Mouse (Mus musculus) neural tube, embryonic 11.5 days (tissue): ENCODE results near the gene Ccdc194. TPM values are rescaled to one million over a fixed set of nuclear protein-coding genes. Genes with fewer than 3 reads are reported as not detected.
"Not testable (repeated sequence)": the region's sequence is repeated elsewhere in the genome, so short reads cannot be mapped to it uniquely, and the experiment has no call there.

Source experiments
- ATAC-seq: fragments of 200-750 bp; cut with Nextera tagmentation; 2 replicates; pipeline ENCODE4 v1.8.0; 2017; ENCODE audit warnings: moderate number of reproducible peaks, mild to moderate bottlenecking, moderate TSS enrichment, moderate library complexity; ENCODE audit not compliant: insufficient read depth, low FRiP score, low TSS enrichment
- DNase-seq: peaks from one replicate; pipeline ENCODE4 v3.0.0-alpha.2; 2015; ENCODE audit warnings: low spot score
- H3K27ac ChIP-seq: fragments of 300-500 bp; sonication (generic); 2 replicates; pipeline ENCODE4 v1.5.1; 2014; ENCODE audit warnings: low read depth, mild to moderate bottlenecking, low read length
- H3K27me3 ChIP-seq: fragments of 300-500 bp; sonication (generic); 2 replicates; pipeline ENCODE4 v1.6.1; 2014; ENCODE audit warnings: mild to moderate bottlenecking, low read length, mixed read lengths; ENCODE audit not compliant: control insufficient read depth, insufficient read depth
- H3K36me3 ChIP-seq: fragments of 300-500 bp; sonication (generic); 2 replicates; pipeline ENCODE4 v1.6.1; 2014; ENCODE audit warnings: mild to moderate bottlenecking, low read length, moderate library complexity, mixed read lengths; ENCODE audit not compliant: control insufficient read depth, insufficient read depth
- H3K4me1 ChIP-seq: fragments of 300-500 bp; sonication (generic); 2 replicates; pipeline ENCODE4 v1.6.1; 2014; ENCODE audit warnings: low read length, mixed read lengths; ENCODE audit not compliant: control insufficient read depth, insufficient read depth
- H3K4me2 ChIP-seq: fragments of 300-500 bp; sonication (generic); 2 replicates; pipeline ENCODE4 v1.6.1; 2014; ENCODE audit warnings: low read depth, mild to moderate bottlenecking, moderate library complexity
- H3K4me3 ChIP-seq: fragments of 300-500 bp; sonication (generic); 2 replicates; pipeline ENCODE4 v1.5.1; 2014; ENCODE audit warnings: low read depth, low read length
- H3K9ac ChIP-seq: fragments of 300-500 bp; sonication (generic); 2 replicates; pipeline ENCODE4 v1.6.1; 2014; ENCODE audit warnings: mild to moderate bottlenecking, low read length
- H3K9me3 ChIP-seq: fragments of 300-500 bp; sonication (generic); 2 replicates; pipeline ENCODE4 v1.6.1; 2016; ENCODE audit warnings: low read length; ENCODE audit not compliant: control insufficient read depth
- WGBS: fragments of 180-500 bp; shearing (Covaris S2); extraction: QIAGEN DNeasy Blood & Tissue Kit; methylation state at CpG from one replicate; pipeline ENCODE4 v1.1.7; 2014; 5-methylcytosine and 5-hydroxymethylcytosine counted together
- polyA plus RNA-seq: library from polyadenylated mRNA; unstranded; fragments of >200 nt; fragmentation: Nextera tagmentation; extraction: Ambion mirVana; gene quantifications from 2 replicates; pipeline ENCODE4 v1.2.1, GENCODE M21; 2014

The Ccdc194 gene
- polyA plus RNA-seq, 1 experiment from 2014 or later: 0.16 TPM

DNA sequence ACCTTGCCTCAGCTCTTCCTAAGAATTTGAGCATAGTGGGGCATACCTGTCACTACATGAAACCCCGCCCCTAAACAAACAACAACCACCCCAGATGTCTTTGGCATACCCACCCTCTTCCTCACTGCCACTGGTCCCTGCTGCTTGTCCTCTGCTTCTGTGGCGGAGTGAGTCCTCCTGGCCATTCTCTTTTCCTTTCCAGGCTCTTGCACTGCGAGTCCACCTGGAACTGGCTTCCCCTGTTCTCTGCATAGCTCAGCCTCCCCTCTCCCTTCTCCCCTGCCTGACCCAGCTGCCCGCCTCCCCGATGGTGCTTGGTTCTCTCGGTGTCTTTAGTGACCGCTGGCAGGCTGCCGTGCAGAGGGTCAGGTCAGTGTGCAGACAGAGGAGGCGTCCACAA, 18.2 kb upstream of the Ccdc194 start:
- ATAC-seq: peak; percentile 1; the same call in 1 of the 2 replicates
- H3K27me3 ChIP-seq: no peaks in the 10 kb centered on the region
- peaks cover 5% of the 10 kb centered on the region; the same call in 1 of the 2 replicates for H3K4me1 ChIP-seq
- peaks cover 5% of the 10 kb centered on the region for H3K36me3 ChIP-seq
- H3K9ac ChIP-seq: no peak overlapping the region
- H3K9me3 ChIP-seq: no peaks in the 10 kb centered on the region
- DNase-seq: no peak
- WGBS: 92% methylated on average over 9 of the region's 9 CpGs
- peak overlapping the region; percentile 81 for H3K4me2 ChIP-seq
- H3K4me3 ChIP-seq: no peak overlapping the region
- H3K27ac ChIP-seq: no peak overlapping the region

- peak within 1 kb of the TSS; percentile 81 for H3K4me2 ChIP-seq
- H3K4me1 ChIP-seq: peaks cover 5% of the 10 kb centered on the region; the same call in 1 of the 2 replicates
- ATAC-seq: peak; percentile 91
- WGBS: under 1% methylated on average over 51 of the region's 55 CpGs
- no peaks in the 10 kb centered on the region for H3K9me3 ChIP-seq
- DNase-seq: peak; percentile 95
- H3K36me3 ChIP-seq: peaks cover 3% of the 10 kb centered on the region; the same call in 1 of the 2 replicates
- H3K27me3 ChIP-seq: no peaks in the 10 kb centered on the region; the same call in 1 of the 2 replicates
- H3K27ac ChIP-seq: no peak within 1 kb of the TSS
- peak within 1 kb of the TSS; percentile 78 for H3K4me3 ChIP-seq
- peak within 1 kb of the TSS; percentile 69 for H3K9ac ChIP-seq
Observed at GRCm38 (mm10) chr8:71542632-71543343, 17.3 kb upstream of the Ccdc194 start, which contains the start of gene Mvb12a. Mvb12a (plus strand) TSS chr8:71542922.

DNA sequence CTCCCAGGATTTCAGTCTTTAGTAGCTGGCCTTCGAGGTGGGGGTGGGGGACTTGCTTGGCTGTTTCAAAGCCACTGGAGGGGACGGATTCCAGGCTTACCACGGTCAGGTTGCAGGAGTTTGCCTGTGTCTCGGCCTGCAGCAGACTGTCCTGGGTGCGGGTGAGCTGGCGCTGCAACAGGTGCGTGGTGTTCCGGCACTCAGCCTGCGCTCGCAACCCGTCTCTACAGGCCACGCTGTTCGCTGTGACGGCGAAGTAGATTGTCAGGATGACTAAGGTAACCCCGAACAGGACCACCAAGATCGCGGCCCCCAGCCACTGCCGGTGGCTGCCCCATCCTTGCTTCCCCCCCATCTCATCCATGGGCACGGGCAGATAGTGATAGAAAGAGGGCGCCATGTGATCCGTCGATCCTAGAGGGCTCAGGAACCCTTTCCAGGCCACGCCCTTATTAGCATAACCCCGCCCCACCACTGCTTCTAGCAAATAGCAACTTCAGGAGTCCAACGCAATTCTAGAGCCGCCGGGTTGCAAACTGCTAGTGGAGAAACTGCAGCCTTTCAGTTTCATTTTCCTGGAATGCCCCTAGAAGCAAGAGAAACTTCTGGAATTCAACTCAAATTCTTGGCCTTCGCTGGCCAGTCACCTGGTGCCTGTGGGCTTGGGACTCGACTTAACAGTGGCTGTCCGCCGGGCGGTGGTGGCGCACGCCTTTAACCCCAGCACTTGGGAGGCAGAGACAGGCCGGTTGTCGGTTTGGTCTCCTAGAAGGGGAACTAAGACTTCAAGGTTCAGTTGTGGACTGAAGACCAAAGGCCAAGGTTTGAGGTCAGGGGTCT, 11.7 kb upstream of the Ccdc194 start, which contains the start of gene Bst2:
Gene Bst2, minus strand, starts transcription at position 429 of the 840 bp plus-strand sequence.
- Histone ChIP-seq H3K27me3 (peaks cover 6% of the 10 kb centered on the region; the same call in 1 of the 2 replicates), H3K9me3 (no peaks in the 10 kb centered on the region), H3K9ac (peak within 1 kb of the TSS; percentile 31; the same call in 1 of the 2 replicates), H3K4me3 (peak within 1 kb of the TSS; percentile 29), H3K4me1 (no peaks in the 10 kb centered on the region), H3K27ac (no peak within 1 kb of the TSS), H3K4me2 (peak within 1 kb of the TSS; percentile 45), H3K36me3 (no peaks in the 10 kb centered on the region)
- DNase-seq (peak; percentile 74), ATAC-seq (peak; percentile 39; the same call in 1 of the 2 replicates)
- 3% methylated on average over 37 of the region's 37 CpGs for whole genome bisulfite sequencing

- no peak overlapping the region for H3K4me3 ChIP-seq
- H3K9me3 ChIP-seq: no peaks in the 10 kb centered on the region
- no peaks in the 10 kb centered on the region for H3K4me1 ChIP-seq
- 64% methylated on average over 5 of the region's 5 CpGs for WGBS
- H3K4me2 ChIP-seq: no peak overlapping the region
- ATAC-seq (no peak), DNase-seq (no peak)
- H3K27ac ChIP-seq: no peak overlapping the region
- peaks cover 6% of the 10 kb centered on the region; the same call in 1 of the 2 replicates for H3K27me3 ChIP-seq
- H3K36me3 ChIP-seq: no peaks in the 10 kb centered on the region
- no peak overlapping the region for H3K9ac ChIP-seq
Observed at GRCm38 (mm10) chr8:71535663-71536062, 10.2 kb upstream of the Ccdc194 start.

DNA sequence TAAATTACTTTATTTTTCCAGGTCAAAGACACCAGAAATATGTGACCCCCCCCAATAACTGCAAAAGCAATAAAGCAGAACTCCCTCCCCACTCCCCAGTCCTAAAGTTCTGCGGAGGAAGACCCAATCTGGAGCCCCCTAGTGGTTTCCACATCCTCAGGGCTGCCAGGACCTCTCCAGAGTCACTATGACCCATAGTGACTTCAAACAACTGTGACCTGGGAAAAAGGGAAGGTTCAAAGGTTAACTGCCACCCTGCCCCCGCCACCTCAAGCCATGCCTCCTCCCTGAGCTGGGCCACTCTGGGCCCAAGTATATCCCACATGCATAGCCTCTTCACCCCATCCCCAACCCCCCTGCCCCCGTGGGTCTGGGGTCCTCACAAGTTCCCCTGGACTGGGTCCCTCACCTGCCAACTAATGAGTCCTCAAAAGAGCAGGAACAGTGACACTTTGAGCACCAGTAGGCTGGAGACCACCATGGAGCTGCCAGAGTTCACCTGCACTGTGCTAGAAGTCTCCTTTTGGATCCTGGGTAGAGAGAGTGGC, 8.8 kb upstream of the Ccdc194 start:
- WGBS: 32% methylated on average over 3 of the region's 3 CpGs
- H3K9ac ChIP-seq: no peak overlapping the region
- H3K27ac ChIP-seq: no peak overlapping the region
- no peaks in the 10 kb centered on the region for H3K9me3 ChIP-seq
- H3K4me2 ChIP-seq: no peak overlapping the region
- ATAC-seq: no peak
- peaks cover 6% of the 10 kb centered on the region; the same call in 1 of the 2 replicates for H3K27me3 ChIP-seq
- H3K36me3 ChIP-seq: no peaks in the 10 kb centered on the region
- no peaks in the 10 kb centered on the region for H3K4me1 ChIP-seq
- no peak overlapping the region for H3K4me3 ChIP-seq
- DNase-seq: no peak

DNA sequence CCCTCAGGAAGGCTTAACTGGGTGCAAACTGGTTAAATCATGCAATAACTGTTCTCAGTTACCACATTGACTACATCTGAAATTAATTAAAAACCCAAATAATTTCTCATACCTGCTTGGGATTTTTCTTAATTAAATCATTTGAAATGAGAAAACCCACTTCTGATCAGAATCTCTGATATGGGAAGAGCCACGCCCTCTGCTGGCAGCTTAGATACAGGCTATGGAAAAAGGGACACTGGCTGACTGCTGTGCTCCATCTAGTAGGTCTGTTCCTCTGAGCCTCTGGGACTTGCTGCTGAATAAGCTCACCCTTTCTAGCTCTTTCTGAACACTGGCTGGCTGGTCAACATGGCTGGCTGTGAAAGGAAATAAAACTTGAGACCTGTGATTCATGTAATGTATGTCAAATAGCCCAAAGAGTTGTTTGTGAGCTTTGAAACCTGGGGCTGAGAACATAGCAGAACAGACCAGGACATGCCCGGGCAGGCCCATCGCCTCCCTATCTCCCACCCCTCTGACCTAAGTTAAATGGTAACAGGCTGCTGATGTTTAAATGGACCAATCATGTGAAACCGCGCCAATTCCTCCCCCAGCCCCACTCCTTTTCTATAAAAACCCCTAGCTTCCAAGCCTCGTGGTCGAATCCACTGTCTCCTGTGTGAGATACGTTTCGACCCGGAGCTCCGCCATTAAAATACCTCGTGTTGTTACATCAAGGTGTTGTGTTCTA, 5.4 kb upstream of the Ccdc194 start:
- H3K27ac ChIP-seq, H3K4me2 ChIP-seq, H3K4me3 ChIP-seq, ATAC-seq, H3K4me1 ChIP-seq, DNase-seq, H3K36me3 ChIP-seq, H3K9me3 ChIP-seq, H3K9ac ChIP-seq: not testable (repeated sequence)
- peaks cover 13% of the 10 kb centered on the region for H3K27me3 ChIP-seq
- 69% methylated on average over 5 of the region's 12 CpGs for whole genome bisulfite sequencing

GRCm38 (mm10) chr8:71528362-71529073, 3.0 kb upstream of the Ccdc194 start:
- no peak for ATAC-seq
- no peak for DNase-seq
- 83% methylated on average over 11 of the region's 11 CpGs for WGBS
- Histone ChIP-seq H3K4me3 (no peak overlapping the region), H3K36me3 (no peaks in the 10 kb centered on the region), H3K27ac (no peak overlapping the region), H3K27me3 (peaks cover 26% of the 10 kb centered on the region), H3K9ac (no peak overlapping the region), H3K9me3 (no peaks in the 10 kb centered on the region), H3K4me2 (no peak overlapping the region), H3K4me1 (no peaks in the 10 kb centered on the region)
